Mouse (Mus musculus) brain, embryonic 14.5 days (tissue): ENCODE data around the gene Nek6. TPM values are rescaled to one million over a fixed set of nuclear protein-coding genes. Genes with fewer than 3 reads are reported as not detected.

Source experiments
- DNase-seq: peaks from one replicate; pipeline ENCODE4 v3.0.0-alpha.2; 2011; ENCODE audit warnings: low read depth
- CTCF ChIP-seq: fragments of 200-500 bp; IDR thresholded peaks from 2 replicates; pipeline ENCODE4 v1.5.1; 2012; ENCODE audit warnings: inconsistent platforms, mild to moderate bottlenecking, moderate library complexity, borderline replicate concordance; ENCODE audit not compliant: insufficient read depth, insufficient read length; ENCODE audit errors: extremely low read depth
- POLR2A ChIP-seq: fragments of 200-500 bp; IDR thresholded peaks from 2 replicates; pipeline ENCODE4 v1.6.1; 2012; ENCODE audit warnings: mild to moderate bottlenecking, inconsistent platforms, borderline replicate concordance; ENCODE audit not compliant: poor library complexity, insufficient read depth, insufficient read length, severe bottlenecking; ENCODE audit errors: extremely low read depth
- polyA plus RNA-seq: library from polyadenylated mRNA; depleted of rRNA; stranded (reverse); fragments of >200 nt; gene quantifications from 2 replicates; pipeline ENCODE4 v1.2.3, GENCODE M21; 2012; rRNA removed

The Nek6 gene
- polyA plus RNA-seq, 1 experiment = 41.8 TPM

DNA sequence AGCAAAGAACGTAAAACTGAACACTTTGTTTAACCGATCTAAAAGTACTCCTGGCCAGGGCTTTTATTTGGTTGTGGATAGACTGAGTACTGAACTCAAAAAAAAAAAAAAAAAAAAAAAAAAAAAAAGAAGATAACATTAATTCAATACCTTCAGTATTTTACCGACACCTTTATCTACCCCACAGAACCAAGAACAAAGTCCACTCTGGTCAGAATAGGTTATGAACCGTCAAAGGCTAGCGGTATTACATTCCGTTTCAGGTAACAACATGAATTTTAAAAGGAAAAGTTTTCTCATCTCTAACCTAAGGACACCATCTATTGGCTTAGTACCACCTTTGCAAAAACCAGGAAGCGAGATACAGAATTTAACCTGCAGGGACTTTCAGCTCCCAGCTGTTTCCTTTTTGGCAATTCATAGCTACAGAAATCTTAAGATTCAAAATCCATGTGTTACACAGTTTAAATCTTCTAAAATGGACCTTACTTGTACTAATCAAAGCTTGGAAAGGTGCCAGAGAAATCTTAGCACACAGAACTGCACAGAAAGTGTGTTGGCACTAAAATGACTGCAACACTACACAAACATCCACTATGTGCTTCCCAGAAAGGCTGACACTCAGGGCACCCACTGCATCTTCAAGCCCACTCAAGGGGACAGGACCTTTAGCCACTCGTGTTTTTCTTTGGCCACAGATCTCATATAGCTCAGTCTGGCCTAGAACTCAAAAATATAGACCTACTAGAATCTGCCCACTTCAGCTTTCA, 112.6 kb downstream of the Nek6 start:
- no peak for TF ChIP-seq CTCF
- peak; percentile 13 for DNase-seq

DNA sequence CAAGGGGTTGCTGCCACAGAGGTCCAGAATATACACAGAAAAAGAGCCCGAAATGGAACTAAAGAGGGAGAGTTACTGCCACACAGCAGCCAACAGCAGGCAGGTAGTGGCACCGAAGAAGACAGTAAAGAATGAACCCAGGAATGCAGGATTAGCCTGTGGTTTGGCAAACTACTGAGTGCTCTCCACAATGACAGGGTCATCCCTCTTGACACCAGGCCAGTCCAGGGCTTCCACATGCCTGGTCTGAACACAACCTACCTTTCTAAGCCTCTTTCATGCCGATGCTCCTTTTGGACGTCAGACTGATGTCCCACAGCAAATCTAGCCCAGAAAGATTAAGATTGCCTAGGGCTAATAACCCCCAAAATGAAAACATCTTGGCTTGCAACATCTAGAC, 117.4 kb downstream of the Nek6 start:
- TF ChIP-seq POLR2A = no peak
- no peak for TF ChIP-seq CTCF
- no peak for DNase-seq

DNA sequence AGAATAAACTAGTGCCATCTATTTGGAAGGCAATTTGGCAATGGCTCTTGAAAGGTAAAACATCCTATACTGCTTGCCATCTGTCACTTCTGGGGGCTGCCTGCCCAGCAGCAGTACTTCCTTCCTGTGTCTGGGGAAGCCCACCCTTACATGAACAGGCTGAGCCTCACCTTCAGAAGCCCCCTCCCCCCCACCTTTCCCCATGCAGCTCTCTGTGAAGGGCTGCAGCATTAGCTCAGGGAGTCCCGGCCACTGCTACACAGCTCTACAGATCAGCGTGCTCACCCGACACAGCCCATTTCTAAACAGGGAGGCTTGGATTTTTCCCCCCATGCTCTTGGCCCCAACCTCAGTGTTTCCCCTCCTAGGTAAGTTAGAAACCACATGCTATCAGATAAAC, 118.0 kb downstream of the Nek6 start:
- DNase-seq = no peak
- TF ChIP-seq CTCF (no peak), POLR2A (no peak)

DNA sequence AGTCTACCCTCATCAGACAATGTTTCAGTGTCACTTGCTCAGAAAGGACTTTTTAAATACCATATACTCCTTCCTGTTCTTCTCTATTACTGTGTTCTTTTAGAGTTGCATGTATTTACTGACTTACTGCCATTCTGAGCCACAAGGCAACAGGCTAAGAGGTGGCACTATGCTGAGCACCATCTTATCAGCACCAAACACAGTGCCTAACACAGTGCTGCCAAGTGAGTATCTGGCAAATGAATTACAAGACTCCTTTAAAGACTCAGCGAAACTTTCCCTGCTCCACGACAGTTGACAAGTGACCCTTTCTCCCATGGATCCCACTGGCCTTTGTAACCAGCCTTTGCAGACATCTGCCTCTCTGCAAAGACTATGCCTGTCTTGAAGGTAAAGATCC, 119.1 kb downstream of the Nek6 start:
- no peak for TF ChIP-seq POLR2A
- no peak for TF ChIP-seq CTCF

DNA sequence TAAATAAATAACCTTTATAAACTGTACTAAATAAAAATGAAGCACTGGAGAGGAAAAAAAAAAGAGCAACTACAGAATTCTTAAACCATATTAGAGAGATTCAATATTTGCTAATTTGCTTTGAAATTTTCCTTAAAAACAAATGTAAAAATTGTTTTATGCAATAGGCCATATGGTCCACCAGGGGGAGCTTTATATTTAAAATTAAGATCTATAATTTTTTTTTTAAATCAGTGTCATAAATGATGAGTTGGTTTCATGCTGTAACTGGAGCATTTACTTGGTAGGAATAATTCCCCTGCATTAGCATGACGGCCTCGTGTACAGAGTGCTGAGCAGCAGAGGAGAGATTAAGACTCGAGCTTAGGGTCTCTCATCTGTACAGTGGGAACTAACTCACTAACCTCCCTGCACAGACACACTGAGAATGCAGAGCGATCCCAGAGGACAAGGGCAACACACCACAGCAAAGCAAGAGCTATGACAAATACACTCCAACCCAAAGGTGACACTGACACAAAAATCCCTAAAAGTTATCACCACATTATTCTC, 126.3 kb downstream of the Nek6 start:
- no peak for TF ChIP-seq POLR2A
- no peak for TF ChIP-seq CTCF
- DNase-seq = no peak

More for the DNA sequence above, 119.1 kb downstream of the Nek6 start:
- no peak for DNase-seq

DNA sequence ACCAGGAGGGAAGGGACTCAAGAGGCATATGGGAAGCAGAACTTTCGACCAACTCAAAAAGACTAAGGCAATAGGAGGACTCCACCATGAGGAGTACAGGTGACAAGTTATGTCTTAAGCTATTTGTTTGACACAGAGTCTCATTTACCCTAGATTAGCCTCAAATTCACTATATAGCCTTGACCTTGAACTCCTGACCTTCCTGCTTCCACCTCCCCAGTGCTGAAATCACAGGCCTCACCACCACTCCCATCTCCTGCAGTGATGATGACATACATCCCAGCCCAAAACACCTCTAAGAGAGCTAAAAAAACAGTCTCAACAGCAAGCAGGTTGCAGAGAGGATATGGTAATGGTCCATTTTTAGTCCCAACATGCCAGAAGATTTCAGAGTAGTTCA, 130.3 kb downstream of the Nek6 start:
- TF ChIP-seq POLR2A (no peak), CTCF (no peak)
- no peak for DNase-seq

DNA sequence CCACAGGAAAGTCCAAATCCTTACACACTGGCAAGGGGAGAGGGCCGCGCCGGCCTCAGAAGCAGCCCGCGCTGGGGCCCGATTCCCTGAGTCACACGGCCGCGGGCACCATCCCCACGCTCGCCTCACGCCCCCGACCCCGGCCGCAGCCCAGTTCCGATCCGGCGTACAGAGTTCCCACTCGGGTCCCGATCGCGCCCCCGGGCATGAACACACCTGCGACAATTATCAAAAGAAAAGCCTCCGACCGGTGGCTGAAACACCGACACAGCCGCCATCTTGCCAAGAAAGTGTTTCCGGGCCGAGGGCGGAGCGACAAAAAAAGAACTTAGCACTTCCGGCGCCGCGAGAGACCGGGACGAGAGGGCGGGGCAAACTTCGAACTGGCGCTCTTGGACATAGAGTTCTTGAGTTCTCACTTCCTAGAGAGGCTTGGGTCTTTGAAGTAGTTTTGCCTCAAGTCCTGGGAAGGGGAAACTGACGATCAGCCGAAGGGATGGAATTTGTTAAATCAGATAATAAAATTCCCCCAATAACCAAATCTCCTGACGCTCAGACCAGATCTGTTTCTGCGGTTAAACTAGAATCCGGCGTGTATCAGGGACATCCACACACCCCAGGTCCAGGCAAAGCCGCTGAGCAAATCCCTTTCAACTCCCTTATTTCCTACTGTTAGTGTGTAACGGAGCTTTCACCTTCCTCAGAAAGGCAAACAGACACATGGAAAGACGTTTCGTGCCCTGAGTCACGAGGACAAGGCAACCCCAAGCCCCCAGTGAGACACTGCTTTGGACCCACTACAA, 132.4 kb downstream of the Nek6 start, which contains the start of gene Psmb7:
Psmb7 (minus strand) TSS at position 463 of the 803 bp plus-strand sequence.
- 0 out of 2 replicates have a peak, but pooled peaks have one; percentile 17 for TF ChIP-seq POLR2A
- no peak for TF ChIP-seq CTCF
- DNase-seq = peak; percentile 98

Other genes with a start within 250 kb of the Nek6 start
- 30.1 and 42.2 TPM in 2 replicates for gene Dennd1a, start 224.3 kb upstream of the Nek6 start, polyA plus RNA-seq
- gene Lhx2, start 172.4 kb upstream of the Nek6 start, polyA plus RNA-seq = 160 and 273 TPM in 2 replicates
- 265 and 300 TPM in 2 replicates for gene Psmb7, start 132.4 kb downstream of the Nek6 start, polyA plus RNA-seq
- 1.2 and 2.1 TPM in 2 replicates for gene Nr5a1, start 202.9 kb downstream of the Nek6 start, polyA plus RNA-seq